Mouse (Mus musculus) spleen, postnatal 10 days (tissue): ENCODE results near the gene Nfix.

Experiments
- DNase-seq, 2 experiments: peaks; one replicate each; pipeline ENCODE4 v3.0.0; 2021 to 2022; ENCODE audit warnings: low spot score in 2 of 2

The Nfix gene

DNA sequence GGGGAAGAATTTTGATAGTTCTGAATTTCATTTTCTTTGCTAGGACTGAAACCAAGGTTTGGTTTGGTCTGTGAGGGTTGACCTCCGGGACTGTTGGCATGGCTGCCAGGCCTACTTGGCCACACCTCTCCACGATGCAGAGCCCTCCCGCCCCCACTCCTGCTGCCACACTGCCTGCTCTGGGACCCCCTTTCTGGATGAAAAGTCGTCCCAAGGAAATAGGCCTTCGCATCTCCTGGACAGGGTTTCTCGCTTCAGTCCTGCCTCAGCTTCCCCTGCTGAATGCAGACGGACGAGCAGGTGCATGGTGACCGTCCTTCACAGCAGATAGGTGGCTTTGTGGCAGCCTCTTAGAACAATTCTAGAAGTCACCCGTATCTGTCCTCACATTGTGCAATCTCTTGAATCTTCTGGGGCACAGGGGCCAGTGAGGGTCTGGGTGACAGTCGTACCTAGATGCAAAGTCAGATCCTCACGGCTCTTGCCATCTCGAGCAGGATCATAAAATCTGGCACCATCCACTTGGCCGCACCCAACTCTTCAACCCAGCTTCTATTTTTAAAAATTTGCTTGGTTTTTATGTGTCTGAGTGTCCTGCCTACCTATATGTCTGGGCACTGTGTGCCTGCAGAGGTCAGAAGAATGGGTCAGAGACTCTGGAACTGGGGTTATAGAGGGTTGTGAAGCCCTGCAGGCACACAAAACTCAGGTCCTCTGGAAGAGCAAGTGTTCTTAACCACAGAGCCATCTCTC lies 31.6 kb downstream of the Nfix start:
- DNase-seq, result no peak

DNA sequence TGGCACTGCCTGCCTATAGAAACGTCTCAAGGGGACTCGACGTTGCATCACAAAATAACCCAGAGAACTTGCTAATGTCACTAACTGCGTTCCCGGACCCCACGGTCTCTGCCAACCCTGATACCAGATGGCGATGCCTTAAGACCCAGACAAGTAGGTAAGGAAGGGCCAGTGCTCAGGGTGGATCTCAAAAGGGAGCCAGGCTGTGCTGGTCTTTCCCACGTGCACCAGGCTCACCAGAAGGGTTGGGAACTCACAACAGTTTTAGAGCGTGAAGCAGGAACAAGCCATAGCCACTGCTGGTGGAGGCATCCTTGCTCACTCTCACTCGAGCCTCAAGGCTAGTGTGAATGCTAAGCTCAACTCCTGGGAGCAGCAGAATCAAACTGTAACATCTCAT lies 32.9 kb downstream of the Nfix start:
- no peak for DNase-seq

DNA sequence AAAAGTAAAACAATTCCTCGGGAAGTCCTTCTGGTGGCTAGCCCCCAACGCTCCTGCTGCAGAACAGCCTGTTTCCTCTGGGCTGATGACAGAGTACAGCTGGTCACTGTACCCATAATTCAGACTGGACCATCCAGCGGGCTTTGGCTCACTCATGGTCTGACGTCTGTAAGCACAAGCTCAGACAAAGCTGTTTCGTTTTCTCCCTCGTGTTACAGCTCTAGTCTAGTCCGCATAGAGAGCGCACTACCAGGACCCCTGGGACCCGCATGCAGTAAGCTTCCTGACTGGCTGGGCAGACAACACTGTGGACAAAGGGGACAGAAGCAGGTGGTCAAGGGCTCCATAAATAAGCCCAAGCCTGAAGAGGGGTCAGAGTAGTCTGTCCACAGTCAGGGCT lies 33.7 kb downstream of the Nfix start:
- no peak for DNase-seq

DNA sequence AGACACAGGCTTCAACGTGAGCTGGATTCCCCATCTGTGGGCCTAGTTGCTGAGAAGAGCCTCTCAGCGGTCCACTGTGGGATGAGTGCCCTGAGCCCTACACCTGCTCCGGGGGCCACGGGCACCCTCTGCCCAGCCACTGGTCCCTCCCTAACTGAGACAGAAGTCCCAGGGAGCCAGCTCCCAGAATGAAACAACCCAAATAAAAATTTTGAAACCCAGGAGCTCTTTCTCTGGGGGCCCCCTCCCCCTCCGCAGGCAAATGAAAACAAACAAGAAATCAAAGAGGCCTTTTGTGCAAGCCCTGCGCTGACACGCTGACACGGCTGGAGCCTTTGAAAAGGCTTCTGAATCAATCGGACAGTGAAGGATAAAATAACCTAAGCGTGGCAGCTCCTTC lies 34.5 kb downstream of the Nfix start:
- DNase-seq, result no peak

DNA sequence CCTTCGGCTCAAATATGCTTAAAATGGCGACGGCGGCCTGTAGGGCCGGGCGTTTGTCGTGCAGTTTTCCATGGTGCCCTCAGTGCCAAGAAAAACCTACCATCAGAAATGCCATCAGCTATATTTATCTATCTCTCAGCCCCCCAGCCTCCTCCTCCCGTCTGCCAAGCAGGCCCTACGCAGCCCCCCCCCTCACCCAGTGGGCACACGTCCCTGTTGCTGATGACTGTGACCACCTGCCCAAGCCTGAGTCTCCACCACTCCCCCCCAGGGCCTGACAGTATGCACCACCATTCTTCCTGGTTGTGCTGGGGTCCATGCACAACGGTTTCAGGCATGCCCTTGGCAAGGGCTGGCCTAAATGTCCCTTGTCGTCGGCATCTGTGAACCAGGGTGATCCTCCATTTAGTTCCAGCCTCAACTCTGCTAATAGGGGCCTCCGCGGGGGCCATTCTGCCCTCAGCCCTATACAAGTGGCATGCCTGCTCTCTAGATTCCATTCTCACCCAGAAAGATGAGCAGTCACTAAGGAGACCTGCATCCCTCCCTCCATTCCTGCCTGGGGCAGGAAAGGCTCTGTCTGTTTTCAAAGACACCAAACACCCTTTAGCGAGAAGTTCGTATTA lies 35.2 kb downstream of the Nfix start:
- DNase-seq, result no peak

DNA sequence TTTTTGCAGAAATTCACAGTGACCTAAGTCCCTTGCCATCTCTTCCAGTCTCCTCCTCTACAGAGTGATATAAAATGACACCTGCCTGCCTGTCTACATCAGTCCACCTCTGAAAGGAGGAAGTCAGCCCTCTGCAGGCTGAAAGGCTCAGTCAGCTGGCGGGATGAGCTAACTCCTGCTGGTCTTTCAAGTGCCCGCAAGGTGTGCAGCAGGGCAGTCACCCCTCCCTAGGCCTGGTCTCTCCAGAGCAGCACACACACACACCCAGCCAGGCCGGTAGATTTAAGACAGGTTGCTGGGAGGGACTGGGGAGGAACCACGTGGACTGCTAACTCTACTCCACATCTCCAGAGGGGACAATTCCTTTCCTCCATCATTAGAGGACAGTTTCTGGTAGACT lies 36.0 kb downstream of the Nfix start:
- DNase-seq, result no peak

DNA sequence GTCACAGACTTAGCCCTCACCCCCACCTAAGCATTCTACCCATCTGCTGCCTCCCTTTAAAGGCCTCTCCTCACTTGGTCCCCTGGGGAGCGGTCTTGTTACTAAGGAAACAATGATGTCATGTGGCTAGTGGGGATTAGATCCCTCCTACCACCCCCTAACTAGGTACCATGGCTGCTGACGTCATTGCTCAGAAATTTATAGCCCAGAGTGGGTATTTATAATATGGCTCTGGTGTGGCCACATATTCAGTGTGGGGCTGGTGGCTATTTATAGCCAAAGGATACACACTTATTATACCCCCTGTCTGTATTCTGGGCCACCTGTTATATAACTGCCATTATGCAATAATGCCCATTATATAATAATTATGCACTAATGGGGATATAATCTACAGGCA lies 39.2 kb downstream of the Nfix start:
- DNase-seq, result no peak

DNA sequence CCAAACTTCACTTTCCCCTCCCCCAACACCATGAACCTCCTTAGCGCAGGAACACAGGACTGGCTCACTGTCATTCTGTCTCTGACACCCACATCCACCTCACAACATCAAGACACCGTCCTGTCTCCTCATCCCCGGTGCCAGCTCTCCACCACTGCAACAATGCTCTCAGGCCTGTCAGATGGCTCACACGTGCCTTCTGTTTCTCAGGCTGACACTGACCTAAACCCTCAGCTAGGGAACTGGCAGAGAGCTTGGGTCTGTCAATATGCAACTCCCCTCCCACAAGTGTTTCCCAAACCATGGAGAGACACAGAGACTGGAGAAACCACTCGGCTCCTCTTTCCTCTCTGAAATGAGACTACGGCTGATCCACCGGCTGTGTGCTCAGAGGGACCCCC lies 39.7 kb downstream of the Nfix start:
- no peak for DNase-seq

DNA sequence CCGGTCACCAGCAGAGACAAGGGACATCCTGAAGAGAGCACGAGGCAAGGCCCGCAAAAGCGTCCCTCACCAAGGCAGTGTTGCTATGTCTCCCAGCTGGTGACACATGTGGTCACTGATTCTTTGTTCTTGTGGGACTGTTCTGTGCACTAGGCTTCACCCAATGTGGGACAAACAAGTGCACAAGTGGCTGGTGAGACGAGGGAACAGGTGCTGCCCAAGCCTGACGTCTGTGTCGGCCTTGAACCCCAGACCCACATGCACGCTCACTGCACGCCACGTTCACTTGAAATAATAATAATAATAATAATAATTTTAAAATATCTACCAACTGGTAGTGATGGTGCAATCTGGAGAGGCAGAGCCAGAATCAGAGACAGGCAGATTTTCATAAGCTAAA lies 40.4 kb downstream of the Nfix start:
- no peak for DNase-seq

DNA sequence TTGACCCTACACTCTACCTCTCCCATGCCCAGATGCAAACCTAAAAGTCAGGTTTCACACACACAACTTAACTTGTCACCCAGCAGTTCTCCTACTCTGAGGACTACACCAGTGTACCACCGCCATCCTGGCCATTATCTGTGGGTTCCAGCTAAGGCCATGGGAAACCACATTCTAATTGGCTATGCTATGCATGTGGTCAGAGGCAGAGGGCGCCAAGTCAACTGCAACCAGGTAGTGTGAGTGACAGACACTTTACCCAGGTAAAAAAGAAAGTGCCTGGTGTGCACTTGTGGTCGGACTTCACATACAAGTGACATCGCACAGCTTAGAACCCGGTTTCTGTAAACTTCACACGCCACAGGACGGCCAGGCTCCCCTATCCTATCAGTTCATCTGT lies 41.0 kb downstream of the Nfix start:
- DNase-seq, result peak in 1 of 2 experiments; percentile 61

DNA sequence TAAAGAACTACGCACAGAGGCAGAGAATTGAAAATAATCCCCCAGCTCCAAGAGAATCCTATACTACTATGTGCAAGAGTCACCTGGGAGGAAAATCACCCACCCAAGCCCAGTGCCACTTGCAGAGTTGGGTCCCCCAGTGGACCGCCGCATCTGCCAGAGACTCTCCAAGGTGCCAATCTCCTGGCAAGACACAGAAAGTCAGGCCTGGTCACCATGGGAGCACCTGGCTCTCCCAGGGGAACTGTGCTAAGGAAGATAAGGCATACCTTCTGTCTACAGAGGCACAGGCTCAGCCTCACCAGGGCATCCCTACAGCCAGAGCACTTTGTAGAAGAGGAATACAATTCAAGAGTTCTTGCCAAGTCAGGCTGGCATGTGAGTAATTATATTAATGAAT lies 41.8 kb downstream of the Nfix start:
- DNase-seq, result no peak

DNA sequence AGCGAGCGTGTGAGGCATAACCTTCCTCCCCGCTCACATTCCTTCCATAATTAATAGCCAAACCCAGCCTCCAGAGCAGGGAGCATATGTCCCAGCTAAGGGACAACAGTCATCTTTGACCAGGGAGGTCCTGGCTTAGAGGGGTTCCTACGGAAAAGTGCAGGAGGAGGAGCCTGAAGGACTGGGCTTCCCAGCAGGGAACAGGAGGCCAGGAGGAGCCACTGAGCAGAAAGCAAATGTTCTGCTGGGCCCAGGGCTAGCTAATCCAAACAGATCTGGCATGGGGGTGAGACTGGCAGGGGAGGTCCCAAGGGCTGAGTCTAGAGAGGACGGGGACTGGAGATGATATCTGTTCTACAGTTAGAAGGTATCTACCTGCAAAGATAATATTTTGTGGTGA lies 42.6 kb downstream of the Nfix start:
- no peak for DNase-seq

DNA sequence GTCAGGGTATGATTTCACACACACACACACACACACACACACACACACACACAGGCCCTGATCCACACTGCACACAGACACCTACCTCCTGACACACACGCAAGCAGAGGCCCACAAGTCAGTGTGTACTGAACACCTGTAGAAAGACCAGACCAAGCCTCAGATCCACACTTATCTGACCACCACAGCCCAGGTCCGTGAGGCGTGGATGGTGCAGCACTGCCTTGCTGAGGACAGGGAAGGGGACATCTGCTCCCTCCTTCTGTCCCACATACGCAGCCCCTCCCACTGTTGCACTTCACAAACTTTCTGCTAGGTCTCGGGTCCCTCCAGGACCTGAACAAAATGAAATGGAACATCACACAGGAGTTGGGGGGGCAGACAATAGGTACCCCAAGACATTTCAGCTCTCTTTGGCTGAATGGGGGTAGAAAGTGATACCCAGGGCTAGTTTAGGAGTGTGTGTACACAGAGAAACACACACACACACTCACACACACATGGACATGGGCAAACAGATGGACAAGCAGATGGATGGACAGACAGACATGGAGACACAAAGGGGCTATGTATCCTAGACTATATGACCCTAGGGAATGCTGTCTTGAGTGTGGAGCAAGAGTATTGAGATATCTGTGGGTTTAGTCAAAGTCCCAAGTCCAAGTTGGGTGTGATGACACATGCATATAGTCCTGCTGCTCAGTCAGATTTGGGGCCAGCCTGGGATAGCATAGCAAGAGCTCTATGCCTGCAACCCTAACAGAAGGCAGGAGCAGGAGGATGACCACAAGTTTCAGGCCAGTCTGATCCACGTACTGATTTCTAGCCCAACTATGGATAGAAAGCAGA lies 47.2 kb downstream of the Nfix start:
- DNase-seq, result no peak

DNA sequence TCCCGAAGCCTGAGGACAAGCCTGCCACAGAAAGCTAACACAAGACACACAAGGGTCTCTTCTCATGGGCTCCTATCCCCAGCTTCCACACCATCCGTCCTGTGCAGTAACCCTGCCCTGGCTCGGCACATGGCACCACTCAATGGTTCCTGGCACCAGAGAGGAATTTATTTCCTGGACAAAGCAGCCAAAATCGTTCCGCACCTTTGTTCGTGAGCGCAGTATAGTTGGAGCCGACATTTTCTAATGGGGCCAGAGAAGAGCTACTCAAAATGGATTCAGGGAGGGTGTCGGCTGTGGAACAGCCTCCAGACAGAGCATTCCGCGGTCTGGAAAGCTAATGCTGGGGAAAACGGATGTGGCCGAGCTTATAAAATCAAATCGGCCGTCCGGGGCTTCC lies 50.6 kb downstream of the Nfix start:
- DNase-seq, result no peak

DNA sequence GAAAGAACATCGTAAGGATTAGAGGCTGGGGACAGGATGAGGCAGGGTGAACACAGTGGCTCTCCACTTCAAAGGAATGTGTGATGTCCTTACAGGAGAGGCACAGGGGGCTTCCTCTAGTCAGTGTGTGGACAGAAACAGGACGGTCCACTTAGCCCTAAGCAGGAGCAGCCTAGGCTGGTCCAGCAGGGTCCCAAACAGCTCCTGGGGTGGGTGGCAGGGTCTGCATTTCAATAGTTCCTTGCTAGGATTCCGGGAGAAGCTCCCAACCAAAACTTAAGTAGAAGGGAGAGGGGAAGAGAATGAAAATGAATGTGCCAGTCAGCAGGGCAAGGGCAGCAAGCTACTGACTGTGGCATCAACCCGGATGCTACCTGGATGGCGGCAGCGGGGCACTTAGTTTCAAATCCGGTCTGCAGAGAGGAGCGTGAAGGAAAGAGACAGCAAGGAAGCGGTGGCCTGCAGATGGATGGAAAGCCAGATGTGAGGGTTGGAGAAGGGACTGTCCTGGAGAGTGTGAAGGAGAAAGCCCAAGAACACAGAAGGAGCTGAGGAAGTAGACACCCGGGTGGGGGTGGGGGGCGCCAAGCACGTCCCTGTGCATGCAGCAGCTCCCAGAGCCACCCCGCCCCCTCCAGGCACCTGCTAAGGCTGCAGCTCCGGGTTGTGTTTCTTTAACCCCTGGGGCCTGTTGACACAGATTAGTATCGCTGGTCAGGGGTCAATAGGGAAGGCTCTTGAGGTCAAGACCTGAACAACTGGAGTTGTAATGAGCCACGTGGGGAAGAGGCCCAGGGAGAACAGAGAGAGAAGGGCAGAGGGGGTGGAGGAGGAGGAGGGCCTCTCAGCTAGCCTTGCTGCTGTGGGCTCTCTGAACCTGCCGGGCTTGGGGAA lies 54.9 kb downstream of the Nfix start:
- no peak for DNase-seq

DNA sequence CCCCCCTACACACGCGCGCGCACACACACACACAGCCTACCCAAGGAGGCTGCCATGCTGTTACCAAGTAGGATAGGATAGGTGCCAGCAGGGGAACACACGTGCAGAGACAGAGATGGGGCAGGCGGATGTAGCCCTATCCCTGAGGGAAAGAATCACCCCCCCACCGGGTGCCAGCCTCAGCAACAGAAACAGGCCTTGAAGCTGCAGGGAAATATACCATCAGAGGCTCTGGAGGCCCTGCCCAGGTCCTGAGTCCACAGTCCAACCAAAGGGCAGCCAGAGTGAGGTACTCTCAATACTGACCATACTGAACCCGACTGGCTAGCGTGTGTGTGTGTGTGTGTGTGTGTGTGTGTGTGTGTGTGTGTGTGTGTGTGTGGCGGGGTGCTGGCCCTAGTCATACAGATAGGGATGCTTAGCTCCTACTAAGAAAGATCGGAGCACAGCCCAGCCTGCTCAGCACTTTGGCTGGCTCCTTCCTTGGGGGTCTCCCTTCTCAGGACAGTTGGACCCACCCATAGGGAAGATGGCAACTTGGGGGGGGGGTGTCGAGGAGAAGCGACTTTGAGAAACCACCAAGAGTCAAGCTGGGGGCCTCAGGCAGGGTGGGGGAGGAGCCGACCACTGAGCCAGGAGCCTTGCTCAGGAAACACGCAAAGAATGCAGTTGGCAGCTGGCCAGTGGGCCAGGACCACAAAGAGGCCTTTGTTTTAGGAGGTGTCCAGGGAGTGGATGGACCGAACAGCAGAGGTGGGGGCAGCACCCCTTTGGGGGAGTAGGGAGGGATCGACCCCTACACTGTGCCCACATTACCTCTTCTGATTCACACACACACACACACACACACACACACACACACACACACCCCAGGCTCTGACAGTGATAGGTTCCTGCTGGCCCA lies 56.4 kb downstream of the Nfix start:
- DNase-seq, result peak in 1 of 2 experiments; percentile 44

DNA sequence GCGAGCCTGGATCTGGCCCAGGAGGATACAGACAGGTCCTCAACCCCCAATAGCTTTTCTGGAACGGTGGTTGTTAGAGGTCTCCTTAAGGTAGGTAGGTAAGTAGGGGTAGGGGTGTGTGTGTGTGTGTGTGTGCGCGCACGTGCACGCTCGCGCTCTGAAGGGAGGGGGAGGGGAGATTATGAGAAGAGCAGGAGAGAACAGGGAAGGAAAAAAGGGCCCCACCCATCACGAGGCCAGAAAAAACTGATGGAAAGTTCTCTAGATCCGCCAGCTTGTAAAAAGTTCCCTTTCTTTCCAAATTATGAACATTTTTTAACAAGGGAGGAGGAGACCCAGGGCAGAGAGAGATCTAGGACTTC lies 57.1 kb downstream of the Nfix start:
- no peak for DNase-seq

DNA sequence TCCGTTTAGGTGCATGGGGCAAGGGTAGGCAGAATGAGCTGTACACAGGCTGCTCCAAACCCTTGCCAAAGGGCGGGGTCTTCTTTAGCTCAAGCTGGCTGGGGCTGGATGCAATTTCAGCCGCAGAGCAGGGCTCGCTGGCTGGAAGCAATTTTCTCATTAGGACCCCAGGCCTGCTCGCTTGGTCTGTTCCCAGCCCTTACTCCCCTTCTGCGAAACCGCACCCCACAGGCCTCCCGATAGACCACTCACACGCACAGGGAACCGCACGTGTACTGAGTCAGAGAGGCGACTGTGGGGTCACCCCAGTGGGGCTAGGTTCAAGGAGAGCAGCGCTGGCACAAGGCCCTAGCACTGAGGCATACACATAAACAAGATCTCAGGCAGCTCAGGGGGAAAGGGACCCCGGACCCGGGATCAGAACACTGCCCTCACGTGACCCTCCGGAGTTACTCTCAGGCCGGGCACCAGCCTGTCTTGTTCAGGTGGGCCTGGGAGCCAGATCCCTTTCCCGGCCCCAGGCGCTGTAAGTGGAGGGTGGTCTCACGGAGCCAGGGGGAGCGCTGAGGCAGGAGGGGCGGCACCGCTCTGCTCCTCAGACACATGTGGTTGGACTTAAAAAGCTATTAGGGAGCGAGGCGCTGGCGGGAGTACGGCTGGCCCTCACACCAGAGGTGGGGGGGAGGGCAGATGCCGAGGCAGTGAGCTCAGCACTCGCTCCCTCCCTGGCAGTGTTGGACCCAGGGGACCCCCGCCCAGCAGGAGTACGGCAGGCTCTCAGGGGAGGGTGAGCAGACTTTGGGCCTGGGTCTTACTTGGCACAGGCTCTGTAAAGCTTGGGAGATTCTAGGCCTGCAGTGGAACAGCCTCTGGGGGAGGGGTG lies 57.7 kb downstream of the Nfix start:
- DNase-seq, result no peak

DNA sequence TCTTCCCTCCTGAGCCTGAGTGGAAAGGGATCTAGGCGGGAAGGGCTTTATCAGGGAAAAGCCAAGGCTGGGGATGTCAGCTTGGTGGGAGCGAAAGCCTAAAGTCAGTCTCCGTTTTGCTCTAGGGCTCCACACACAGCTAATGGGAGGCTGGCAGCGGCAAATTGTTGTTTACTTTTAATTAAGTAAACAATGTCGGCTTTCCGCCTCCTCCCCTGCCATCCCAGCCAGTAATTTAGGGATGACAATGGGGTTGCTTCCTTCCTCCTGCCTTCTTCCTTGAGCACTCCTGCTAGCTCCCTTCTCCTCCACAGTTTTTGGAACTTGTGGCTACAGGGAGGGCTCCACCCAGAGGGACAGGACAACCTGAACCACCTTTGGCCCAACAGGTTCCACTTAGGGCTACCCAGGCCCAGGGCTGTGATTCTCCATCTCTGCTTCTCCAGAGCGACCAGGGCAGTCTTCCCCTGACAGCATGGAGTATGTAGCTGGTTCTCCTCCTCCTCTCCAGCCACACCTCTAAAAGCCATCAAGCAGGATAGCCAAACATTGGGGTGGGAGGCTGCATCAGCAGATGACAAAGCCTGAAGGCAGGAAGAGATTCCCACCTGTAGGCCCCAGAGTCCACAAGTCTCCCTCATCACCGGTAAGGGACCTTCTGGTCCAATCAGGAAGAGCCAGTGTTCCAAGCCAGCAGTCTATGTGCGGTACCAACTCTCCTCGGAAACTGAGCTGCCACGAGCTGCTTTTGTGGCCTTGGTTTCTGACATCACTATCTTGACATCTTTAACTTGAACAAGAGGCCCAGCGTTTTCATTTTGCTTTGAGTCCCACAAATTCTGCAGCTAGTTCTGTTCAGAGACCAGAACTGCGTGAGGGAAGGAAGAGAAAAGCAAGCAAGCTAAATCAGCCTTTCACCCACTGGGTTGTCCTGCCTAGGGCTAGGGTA lies 59.0 kb downstream of the Nfix start:
- no peak for DNase-seq
